Mouse (Mus musculus): Measurements from ENCODE around the gene Ttyh2. TPM values are rescaled to one million over a fixed set of nuclear protein-coding genes. Genes with fewer than 3 reads are reported as not detected.

The Ttyh2 gene
- polyA plus RNA-seq, 1 experiment, result 2.6 TPM

- no peak overlapping the region for H3K27ac ChIP-seq (ENCODE audit: control insufficient read depth, insufficient read depth, low read depth, low read length, poor library complexity)
- 84% methylated on average over 16 of the region's 16 CpGs for WGBS
- H3K4me1 ChIP-seq (ENCODE audit: control insufficient read depth, insufficient read depth, low read length), result no peaks in the 10 kb centered on the region; the same call in 1 of the 2 replicates
- H3K4me3 ChIP-seq (replicated peaks; ENCODE audit: control insufficient read depth, low read depth, low read length), result no peak overlapping the region
- TF ChIP-seq POLR2A (IDR thresholded peaks at IDR 0.05; ENCODE audit: borderline replicate concordance, control insufficient read depth, low read depth, low read length) (no peak), CTCF (IDR thresholded peaks at IDR 0.05; ENCODE audit: control insufficient read depth, insufficient read depth, low read length) (no peak)
Observed at GRCm38 (mm10) chr11:114686221-114686959, 11.2 kb downstream of the Ttyh2 start.

- TF ChIP-seq POLR2A (IDR thresholded peaks at IDR 0.05; ENCODE audit: borderline replicate concordance, control insufficient read depth, low read depth, low read length), result no peak
- TF ChIP-seq CTCF (IDR thresholded peaks at IDR 0.05; ENCODE audit: control insufficient read depth, insufficient read depth, low read length), result no peak
- 65% methylated on average over 9 of the region's 10 CpGs for WGBS
- Histone ChIP-seq H3K27ac (ENCODE audit: control insufficient read depth, insufficient read depth, low read depth, low read length, poor library complexity) (no peak overlapping the region), H3K4me3 (replicated peaks; ENCODE audit: control insufficient read depth, low read depth, low read length) (no peak overlapping the region), H3K4me1 (ENCODE audit: control insufficient read depth, insufficient read depth, low read length) (no peaks in the 10 kb centered on the region; the same call in 1 of the 2 replicates)
Observed at GRCm38 (mm10) chr11:114687574-114688188, 12.4 kb downstream of the Ttyh2 start.

- WGBS, result 65% methylated on average over 3 of the region's 3 CpGs
- no peaks in the 10 kb centered on the region; the same call in 1 of the 2 replicates for H3K4me1 ChIP-seq (ENCODE audit: control insufficient read depth, insufficient read depth, low read length)
- no peak overlapping the region for H3K27ac ChIP-seq (ENCODE audit: control insufficient read depth, insufficient read depth, low read depth, low read length, poor library complexity)
- no peak for TF ChIP-seq CTCF (IDR thresholded peaks at IDR 0.05; ENCODE audit: control insufficient read depth, insufficient read depth, low read length)
- H3K4me3 ChIP-seq (replicated peaks; ENCODE audit: control insufficient read depth, low read depth, low read length), result no peak overlapping the region
Observed at GRCm38 (mm10) chr11:114688729-114689128, 13.5 kb downstream of the Ttyh2 start.

- Histone ChIP-seq H3K4me1 (ENCODE audit: control insufficient read depth, insufficient read depth, low read length) (no peaks in the 10 kb centered on the region; the same call in 1 of the 2 replicates), H3K27ac (ENCODE audit: control insufficient read depth, insufficient read depth, low read depth, low read length, poor library complexity) (no peak overlapping the region), H3K4me3 (replicated peaks; ENCODE audit: control insufficient read depth, low read depth, low read length) (no peak overlapping the region)
- TF ChIP-seq POLR2A (IDR thresholded peaks at IDR 0.05; ENCODE audit: borderline replicate concordance, control insufficient read depth, low read depth, low read length), result no peak
- TF ChIP-seq CTCF (IDR thresholded peaks at IDR 0.05; ENCODE audit: control insufficient read depth, insufficient read depth, low read length), result no peak
- WGBS, result 93% methylated on average over 15 of the region's 15 CpGs
Observed at GRCm38 (mm10) chr11:114690192-114690591, 15.0 kb downstream of the Ttyh2 start.

- TF ChIP-seq CTCF (IDR thresholded peaks at IDR 0.05; ENCODE audit: control insufficient read depth, insufficient read depth, low read length) (no peak), POLR2A (IDR thresholded peaks at IDR 0.05; ENCODE audit: borderline replicate concordance, control insufficient read depth, low read depth, low read length) (no peak)
- H3K27ac ChIP-seq (ENCODE audit: control insufficient read depth, insufficient read depth, low read depth, low read length, poor library complexity), result no peak overlapping the region
- H3K4me3 ChIP-seq (replicated peaks; ENCODE audit: control insufficient read depth, low read depth, low read length), result no peak overlapping the region
- no peaks in the 10 kb centered on the region for H3K4me1 ChIP-seq (ENCODE audit: control insufficient read depth, insufficient read depth, low read length)
- 72% methylated on average over 6 of the region's 6 CpGs for WGBS
Observed at GRCm38 (mm10) chr11:114691454-114692182, 16.4 kb downstream of the Ttyh2 start.

GRCm38 (mm10) chr11:114692601-114693000, 17.4 kb downstream of the Ttyh2 start:
- no peaks in the 10 kb centered on the region for H3K4me1 ChIP-seq (ENCODE audit: control insufficient read depth, insufficient read depth, low read length)
- 77% methylated on average over 7 of the region's 7 CpGs for WGBS
- H3K27ac ChIP-seq (ENCODE audit: control insufficient read depth, insufficient read depth, low read depth, low read length, poor library complexity), result no peak overlapping the region
- TF ChIP-seq POLR2A (IDR thresholded peaks at IDR 0.05; ENCODE audit: borderline replicate concordance, control insufficient read depth, low read depth, low read length), result no peak
- no peak for TF ChIP-seq CTCF (IDR thresholded peaks at IDR 0.05; ENCODE audit: control insufficient read depth, insufficient read depth, low read length)
- H3K4me3 ChIP-seq (replicated peaks; ENCODE audit: control insufficient read depth, low read depth, low read length), result no peak overlapping the region

- no peak for TF ChIP-seq POLR2A (IDR thresholded peaks at IDR 0.05; ENCODE audit: borderline replicate concordance, control insufficient read depth, low read depth, low read length)
- TF ChIP-seq CTCF (IDR thresholded peaks at IDR 0.05; ENCODE audit: control insufficient read depth, insufficient read depth, low read length), result no peak
- Histone ChIP-seq H3K4me1 (ENCODE audit: control insufficient read depth, insufficient read depth, low read length) (no peaks in the 10 kb centered on the region), H3K27ac (ENCODE audit: control insufficient read depth, insufficient read depth, low read depth, low read length, poor library complexity) (no peak overlapping the region), H3K4me3 (replicated peaks; ENCODE audit: control insufficient read depth, low read depth, low read length) (no peak overlapping the region)
- WGBS, result 72% methylated on average over 6 of the region's 6 CpGs
Observed at GRCm38 (mm10) chr11:114693456-114693855, 18.2 kb downstream of the Ttyh2 start.

- no peak for TF ChIP-seq CTCF (IDR thresholded peaks at IDR 0.05; ENCODE audit: control insufficient read depth, insufficient read depth, low read length)
- TF ChIP-seq POLR2A (IDR thresholded peaks at IDR 0.05; ENCODE audit: borderline replicate concordance, control insufficient read depth, low read depth, low read length), result no peak
- H3K27ac ChIP-seq (ENCODE audit: control insufficient read depth, insufficient read depth, low read depth, low read length, poor library complexity), result no peak overlapping the region
- WGBS, result 79% methylated on average over 2 of the region's 2 CpGs
Observed at GRCm38 (mm10) chr11:114694451-114694850, 19.2 kb downstream of the Ttyh2 start.

More at GRCm38 (mm10) chr11:114694451-114694850, 19.2 kb downstream of the Ttyh2 start:
- Histone ChIP-seq H3K4me3 (replicated peaks; ENCODE audit: control insufficient read depth, low read depth, low read length) (no peak overlapping the region), H3K4me1 (ENCODE audit: control insufficient read depth, insufficient read depth, low read length) (no peaks in the 10 kb centered on the region)

Data from bone marrow, adult 2 months (tissue).